Mouse (Mus musculus) urinary bladder, postnatal 25 days (tissue): Measurements from ENCODE around the gene Edc3.
A peak's percentile ranks its signal among the peaks of the same experiment; 100 is the strongest.

Experiments
- DNase-seq: peaks from one replicate; pipeline ENCODE4 v3.0.0; 2022; ENCODE audit warnings: low spot score

Gene Edc3

GRCm38 (mm10) chr9:57708068-57708719 is at the start of gene Edc3:
TSS of gene Edc3 (plus strand) at chr9:57708540.
- DNase-seq, result peak; percentile 92

DNA sequence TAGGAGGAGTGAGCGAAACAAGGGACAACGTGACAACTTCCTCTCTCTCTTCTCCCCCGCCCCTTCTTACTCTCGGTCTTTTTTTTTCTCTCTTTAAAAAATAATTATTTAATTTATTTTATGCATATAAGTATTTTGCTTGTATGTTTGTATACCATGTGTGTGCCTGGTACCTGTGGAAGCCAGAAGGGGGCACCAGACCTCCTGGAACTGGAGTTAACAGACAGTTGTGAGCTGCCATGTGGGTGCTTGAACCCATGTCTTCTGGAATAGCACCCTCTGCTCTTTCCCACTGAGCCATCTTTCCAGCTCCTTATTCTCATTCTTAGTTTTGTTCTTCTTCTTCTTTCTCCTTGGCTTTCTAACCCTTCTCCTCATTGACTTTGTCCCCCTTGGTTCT is 49.4 kb upstream of the Edc3 start:
- no peak for DNase-seq

- peak; percentile 61 for DNase-seq
These were observed 48.6 kb upstream of the Edc3 start for GRCm38 (mm10) chr9:57659774-57660173.

GRCm38 (mm10) chr9:57660501-57660900 is 47.8 kb upstream of the Edc3 start:
- DNase-seq, result no peak

DNA sequence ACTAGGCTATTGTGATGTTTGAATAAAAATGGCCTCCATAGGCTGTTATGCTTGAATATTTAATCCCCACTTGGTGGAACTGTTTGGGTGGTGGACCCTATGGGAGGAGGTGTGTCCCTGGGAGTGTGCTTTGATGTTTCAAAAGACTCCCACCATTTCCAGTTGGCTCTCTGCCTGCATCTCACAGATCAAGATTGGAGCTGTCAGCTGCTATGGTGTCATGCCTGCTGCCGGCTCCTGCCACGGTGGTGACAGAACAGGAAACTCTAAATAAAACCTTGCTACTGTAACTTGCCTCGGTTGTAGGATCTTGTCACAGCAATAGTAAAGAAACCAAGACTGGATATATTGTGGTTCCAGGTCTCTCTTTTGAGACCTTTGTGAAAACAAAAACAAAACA is 46.8 kb upstream of the Edc3 start:
- DNase-seq, result no peak

DNA sequence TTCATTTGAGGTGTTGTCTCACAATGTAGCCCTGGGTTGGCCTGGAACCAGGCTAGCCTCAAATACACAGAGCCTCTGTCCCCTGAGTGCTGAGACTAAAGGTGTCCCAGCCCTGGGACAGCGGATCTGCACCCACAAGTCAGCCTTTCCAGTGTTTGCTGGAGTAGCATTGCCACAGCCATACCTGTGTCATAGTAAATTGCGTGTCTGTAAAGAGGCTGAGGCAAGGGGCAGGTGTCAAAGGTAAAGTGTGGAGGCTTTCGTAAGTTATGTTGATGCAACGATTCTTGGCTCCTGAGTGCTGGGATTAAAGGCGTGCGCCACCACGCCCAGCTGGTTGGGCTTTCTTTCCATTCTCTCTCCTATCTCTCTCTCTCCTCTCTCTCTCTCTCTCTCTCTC is 43.7 kb upstream of the Edc3 start:
- DNase-seq, result no peak

DNA sequence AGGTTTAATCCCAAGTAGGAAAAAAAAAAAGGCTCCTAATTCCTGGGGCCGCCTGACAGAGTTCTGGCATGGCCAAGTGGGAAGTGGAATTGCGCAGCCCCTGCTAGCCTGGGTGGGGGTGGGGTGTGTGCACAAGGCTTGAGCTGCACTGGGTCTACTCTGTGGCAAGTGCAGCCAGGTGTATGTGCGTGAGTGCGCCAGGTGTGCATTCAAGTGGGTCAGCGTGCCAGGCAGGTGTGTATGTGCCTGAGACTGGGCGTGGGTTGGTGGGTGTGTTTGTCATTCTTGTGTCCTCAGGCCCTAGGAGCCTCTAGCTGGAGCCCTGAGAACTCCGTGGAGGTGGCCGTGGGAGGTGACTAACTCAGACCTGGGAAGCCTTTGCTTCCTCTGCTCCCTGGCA is 41.8 kb upstream of the Edc3 start:
- no peak for DNase-seq

- no peak for DNase-seq
These were observed 41.2 kb upstream of the Edc3 start for GRCm38 (mm10) chr9:57667136-57667535.

GRCm38 (mm10) chr9:57667817-57668216 is 40.5 kb upstream of the Edc3 start:
- no peak for DNase-seq

DNA sequence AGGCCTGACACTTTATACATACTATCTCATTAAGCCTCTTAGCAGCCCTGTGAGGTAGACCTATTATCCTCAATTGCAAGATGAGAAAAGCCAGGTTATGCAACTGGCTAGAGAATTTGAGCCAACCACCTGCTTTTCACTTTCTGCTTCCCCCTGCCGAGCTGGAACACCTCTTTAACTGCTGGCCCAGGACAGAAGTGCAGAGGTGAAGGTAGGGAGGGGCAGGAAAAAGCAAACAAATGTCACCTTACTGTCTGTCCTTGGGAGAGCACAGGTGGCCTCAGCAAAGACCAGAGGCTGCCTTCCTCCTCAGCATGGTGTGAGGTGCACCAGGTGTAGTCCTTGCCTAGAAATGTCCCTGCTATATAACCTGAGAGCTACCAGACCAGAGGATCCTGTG is 40.1 kb upstream of the Edc3 start:
- no peak for DNase-seq

- DNase-seq, result no peak
These were observed 38.8 kb upstream of the Edc3 start for GRCm38 (mm10) chr9:57669566-57669965.

GRCm38 (mm10) chr9:57671037-57671436 is 37.3 kb upstream of the Edc3 start:
- DNase-seq, result no peak

- no peak for DNase-seq
These were observed 36.8 kb upstream of the Edc3 start for GRCm38 (mm10) chr9:57671500-57671899.

GRCm38 (mm10) chr9:57681411-57681810 is 26.9 kb upstream of the Edc3 start:
- DNase-seq, result no peak

- no peak for DNase-seq
These were observed 24.8 kb upstream of the Edc3 start, which contains the start of gene Cyp1a2 for GRCm38 (mm10) chr9:57683520-57683919. TSS of gene Cyp1a2 (minus strand) at chr9:57683703.

DNA sequence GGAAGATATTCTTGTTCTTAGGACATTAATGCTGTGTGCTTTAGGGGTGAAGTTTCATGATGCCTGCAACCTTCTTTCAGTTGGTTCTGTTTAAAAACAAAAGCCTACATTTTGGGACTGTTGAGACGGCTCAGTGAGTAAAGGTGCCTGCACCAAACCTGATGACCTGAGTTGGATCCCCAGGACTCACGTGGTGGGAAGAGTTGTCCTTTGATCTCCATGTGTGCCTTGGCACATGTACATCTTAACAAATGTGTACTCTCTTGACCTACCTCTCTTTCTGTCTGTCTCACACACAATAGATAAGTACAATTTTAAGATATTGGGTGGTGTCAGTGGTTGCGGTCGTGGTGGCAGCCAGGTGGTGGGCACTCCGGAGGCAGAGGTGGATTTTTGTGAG is 22.3 kb upstream of the Edc3 start:
- no peak for DNase-seq

DNA sequence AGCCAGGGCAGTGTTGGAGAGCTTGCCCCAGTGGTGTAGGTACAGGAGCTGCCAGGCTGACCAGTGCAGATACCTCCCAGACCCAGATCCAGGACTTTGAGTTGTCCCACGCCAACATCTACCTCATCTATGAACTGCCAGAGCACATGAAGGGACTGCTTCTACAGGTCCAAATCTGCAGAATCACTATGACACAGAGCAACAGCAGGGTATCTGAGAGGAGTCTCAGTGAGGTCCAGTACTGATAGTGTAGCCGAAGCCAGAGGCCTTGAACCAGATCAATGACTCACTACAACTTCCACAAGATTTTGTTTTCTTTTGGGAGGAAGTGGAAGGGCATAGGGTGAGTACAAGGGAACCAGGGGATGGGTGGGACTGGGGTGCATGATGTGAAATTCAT is 20.6 kb upstream of the Edc3 start, which contains the start of gene Cyp1a1:
Gene Cyp1a1 (plus strand): TSS at position 178 of the 400 bp plus-strand sequence.
- DNase-seq, result no peak

GRCm38 (mm10) chr9:57688158-57688557 is 20.2 kb upstream of the Edc3 start:
- no peak for DNase-seq

DNA sequence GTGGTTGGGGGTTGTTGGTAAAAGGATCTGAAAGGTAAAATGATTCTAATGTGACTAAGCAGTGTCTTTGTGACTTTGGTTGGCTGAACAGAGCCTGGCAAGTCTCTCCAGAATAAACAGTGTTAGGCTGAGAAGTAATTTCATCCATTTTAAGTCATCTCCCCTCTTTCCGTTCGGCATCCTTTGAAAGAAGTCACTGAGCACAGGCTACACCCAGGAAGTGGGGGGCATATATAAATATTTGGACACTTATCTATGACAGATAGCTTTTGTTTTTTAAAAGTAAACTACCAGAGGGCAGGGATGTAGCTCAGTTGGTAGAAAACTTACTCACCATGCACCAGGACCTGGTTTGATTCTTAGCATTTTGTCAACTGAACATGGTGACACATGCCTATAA is 19.7 kb upstream of the Edc3 start:
- no peak for DNase-seq

DNA sequence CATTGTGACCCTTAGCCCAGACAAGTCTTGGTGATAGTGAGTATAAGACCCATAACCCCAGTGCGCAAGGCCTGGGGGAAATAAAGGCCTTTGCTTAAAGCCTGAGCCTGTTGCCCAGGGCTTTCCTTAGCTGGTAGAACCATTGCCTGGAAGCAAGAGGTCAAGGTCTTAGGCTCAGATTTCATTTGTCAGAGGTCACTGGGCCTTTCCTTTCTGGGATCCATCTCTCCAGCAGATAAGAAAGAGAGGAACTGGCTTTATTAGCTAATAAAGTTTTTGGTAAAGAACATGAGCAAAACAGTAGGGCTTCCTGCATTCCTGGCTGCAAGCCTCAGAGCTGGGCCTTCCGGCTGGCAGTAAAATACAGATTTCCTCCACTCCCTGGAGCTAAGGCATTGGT is 14.2 kb upstream of the Edc3 start:
- no peak for DNase-seq

DNA sequence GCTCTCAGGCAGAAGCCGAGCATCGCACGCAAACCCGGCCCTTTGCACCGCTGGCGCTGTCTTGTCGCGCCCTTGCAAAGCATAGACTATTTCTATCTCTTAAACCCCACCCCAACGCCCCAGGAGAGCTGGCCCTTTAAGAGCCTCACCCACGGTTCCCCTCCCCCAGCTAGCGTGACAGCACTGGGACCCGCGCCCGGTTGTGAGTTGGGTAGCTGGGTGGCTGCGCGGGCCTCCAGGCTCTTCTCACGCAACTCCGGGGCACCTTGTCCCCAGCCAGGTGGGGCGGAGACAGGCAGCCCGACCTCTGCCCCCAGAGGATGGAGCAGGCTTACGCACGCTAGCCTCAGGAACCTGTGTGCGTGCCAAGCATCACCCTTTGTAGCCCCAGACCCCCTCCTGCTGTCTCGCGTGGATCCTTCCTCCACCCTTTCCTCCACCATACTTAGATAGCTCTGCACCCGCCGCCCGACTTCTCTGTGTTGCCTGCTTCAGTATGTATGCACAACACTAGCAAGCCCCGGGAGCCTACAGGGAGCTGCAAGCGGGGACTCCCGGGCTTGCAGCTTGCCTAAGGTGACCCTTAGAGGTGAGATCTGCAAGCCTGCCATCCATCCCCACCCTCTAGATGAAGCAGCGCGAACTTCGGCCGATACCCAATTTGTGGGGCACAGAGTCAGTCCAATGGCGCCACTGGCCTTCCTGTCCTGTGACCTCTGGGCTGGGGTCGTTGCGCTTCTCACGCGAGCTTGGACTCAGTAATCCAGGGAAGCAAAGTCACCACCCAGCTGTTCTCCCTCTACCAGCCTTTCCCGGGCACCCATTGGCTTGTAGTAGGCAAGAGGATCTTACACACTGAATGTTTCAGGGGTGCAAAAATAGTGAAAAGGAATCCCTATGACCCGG is 11.7 kb upstream of the Edc3 start:
- DNase-seq, result peak; percentile 63

- DNase-seq, result no peak
These were observed 11.0 kb upstream of the Edc3 start for GRCm38 (mm10) chr9:57697380-57697779.

- DNase-seq, result no peak
These were observed 9.7 kb upstream of the Edc3 start for GRCm38 (mm10) chr9:57698466-57699150.
